Mouse (Mus musculus) stomach, postnatal 0 days (tissue): ENCODE data around the gene Dnajc15.

ENCODE experiments used
- CTCF ChIP-seq: IDR thresholded peaks from 2 replicates; pipeline ENCODE4 v1.5.1; 2016; ENCODE audit warnings: antibody characterized with exemption, low read depth, mild to moderate bottlenecking, moderate library complexity
- EP300 ChIP-seq: optimal IDR thresholded peaks from 2 replicates; pipeline ENCODE3; 2016; ENCODE audit warnings: antibody characterized with exemption

DNA sequence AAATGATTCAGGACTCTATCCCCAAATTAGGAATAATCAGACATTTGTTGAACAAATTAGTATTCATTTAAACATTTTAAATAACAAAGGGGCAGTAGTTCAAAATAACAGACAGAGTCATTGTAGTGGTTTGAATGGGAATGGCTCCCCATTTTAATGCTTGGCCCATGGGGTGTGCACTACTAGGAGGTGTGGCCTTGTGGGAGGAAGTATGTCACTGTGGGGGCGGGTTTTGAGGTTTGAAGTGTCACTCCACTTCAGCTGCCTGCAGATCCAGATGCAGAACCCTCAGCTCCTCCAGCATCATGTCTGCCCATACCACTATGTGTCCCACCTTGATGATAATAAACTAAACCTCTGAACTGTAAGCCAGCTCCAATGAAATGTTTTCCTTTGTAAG is 26.6 kb downstream of the Dnajc15 start:
- no peak for TF ChIP-seq EP300
- TF ChIP-seq CTCF: no peak
